Mouse (Mus musculus): ENCODE measurements around the gene Fndc3b.

DNA sequence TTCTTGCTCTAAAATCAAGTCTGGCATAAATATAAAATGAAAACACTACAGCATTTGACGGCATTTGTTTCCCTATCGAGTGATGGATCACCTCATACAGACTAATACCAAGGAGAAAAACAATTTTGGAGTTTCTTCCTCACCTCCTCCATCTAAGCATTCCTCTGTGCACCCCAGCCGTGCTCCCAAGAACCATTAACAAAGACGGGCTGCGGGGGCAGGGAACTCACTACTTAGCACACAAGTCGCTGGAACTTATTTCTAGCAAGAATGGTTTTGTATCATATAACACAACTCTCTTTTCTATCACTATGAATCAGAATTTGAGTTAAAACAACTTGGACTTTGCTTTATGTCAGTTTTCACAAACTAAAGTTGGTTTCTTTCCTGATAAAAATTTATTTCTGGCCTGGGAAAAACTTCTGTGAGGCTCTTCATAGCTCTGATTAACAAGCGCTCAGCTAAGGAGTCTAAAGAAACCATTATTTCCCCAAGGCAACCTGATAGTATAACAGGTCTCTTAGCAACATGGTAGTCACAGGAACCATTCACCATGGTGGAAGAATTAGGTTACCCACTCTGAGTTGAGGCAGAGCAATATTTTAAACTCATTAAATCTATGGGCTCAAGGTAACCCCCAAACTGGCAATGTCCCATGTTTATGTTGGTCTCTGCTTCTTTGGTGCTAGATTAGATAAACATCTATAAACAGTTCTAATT lies 131.1 kb downstream of the Fndc3b start:
- TF ChIP-seq CTCF (IDR thresholded peaks at IDR 0.05; ENCODE audit: low read depth) (no peak), EP300 (IDR thresholded peaks at IDR 0.05; ENCODE audit: low read depth) (no peak)

Data from liver, embryonic 14.5 days (tissue).